Mouse (Mus musculus) brain, embryonic 14.5 days (tissue): Measurements from ENCODE around the gene Pafah1b3. TPM values are rescaled to one million over a fixed set of nuclear protein-coding genes. Genes with fewer than 3 reads are reported as not detected.

Experiments
- DNase-seq: peaks from one replicate; pipeline ENCODE4 v3.0.0-alpha.2; 2011; ENCODE audit warnings: low read depth
- CTCF ChIP-seq: fragments of 200-500 bp; IDR thresholded peaks from 2 replicates; pipeline ENCODE4 v1.5.1; 2012; ENCODE audit warnings: inconsistent platforms, mild to moderate bottlenecking, moderate library complexity, borderline replicate concordance; ENCODE audit not compliant: insufficient read depth, insufficient read length; ENCODE audit errors: extremely low read depth
- POLR2A ChIP-seq: fragments of 200-500 bp; IDR thresholded peaks from 2 replicates; pipeline ENCODE4 v1.6.1; 2012; ENCODE audit warnings: mild to moderate bottlenecking, inconsistent platforms, borderline replicate concordance; ENCODE audit not compliant: poor library complexity, insufficient read depth, insufficient read length, severe bottlenecking; ENCODE audit errors: extremely low read depth
- polyA plus RNA-seq: library from polyadenylated mRNA; depleted of rRNA; stranded (reverse); fragments of >200 nt; gene quantifications from 2 replicates; pipeline ENCODE4 v1.2.3, GENCODE M21; 2012; rRNA removed

Pafah1b3 gene
- polyA plus RNA-seq, 1 experiment = 640 TPM

DNA sequence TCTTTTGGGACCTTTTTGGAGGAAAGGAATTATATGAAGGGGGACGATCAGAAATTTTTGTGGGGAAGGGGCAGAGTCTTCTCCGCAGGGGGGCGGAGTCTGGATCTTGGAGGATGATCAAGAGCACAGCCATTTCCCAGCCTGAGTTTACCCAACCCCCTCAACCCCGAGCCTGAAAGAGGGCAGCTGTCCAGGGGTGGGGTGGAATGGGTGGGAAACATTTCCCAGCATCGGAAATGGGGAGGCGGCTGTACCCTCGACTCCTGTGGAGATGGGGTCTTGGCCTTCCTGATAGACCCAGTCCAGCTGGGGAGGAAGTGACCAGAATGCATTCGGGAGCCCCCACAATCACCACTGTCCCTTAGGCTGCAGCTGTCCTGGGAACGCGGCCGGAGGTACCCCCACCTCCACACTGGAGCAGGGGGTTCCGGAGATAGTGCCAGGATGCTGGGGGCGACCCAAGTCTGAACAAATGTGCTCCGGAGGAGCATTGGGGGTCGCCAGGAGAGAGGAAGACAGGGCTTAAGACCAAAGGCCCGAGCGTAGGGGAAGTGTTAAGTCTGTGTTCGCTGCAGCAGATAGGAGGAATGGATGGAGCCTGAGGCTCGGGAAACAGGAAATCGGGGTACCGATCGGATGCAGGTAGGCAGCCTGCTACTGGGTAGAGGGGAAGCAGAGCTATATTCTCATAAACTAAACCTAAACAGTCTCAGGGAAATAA, 46.6 kb downstream of the Pafah1b3 start:
- peak; percentile 73 for DNase-seq
- TF ChIP-seq POLR2A = no peak
- TF ChIP-seq CTCF = no peak

DNA sequence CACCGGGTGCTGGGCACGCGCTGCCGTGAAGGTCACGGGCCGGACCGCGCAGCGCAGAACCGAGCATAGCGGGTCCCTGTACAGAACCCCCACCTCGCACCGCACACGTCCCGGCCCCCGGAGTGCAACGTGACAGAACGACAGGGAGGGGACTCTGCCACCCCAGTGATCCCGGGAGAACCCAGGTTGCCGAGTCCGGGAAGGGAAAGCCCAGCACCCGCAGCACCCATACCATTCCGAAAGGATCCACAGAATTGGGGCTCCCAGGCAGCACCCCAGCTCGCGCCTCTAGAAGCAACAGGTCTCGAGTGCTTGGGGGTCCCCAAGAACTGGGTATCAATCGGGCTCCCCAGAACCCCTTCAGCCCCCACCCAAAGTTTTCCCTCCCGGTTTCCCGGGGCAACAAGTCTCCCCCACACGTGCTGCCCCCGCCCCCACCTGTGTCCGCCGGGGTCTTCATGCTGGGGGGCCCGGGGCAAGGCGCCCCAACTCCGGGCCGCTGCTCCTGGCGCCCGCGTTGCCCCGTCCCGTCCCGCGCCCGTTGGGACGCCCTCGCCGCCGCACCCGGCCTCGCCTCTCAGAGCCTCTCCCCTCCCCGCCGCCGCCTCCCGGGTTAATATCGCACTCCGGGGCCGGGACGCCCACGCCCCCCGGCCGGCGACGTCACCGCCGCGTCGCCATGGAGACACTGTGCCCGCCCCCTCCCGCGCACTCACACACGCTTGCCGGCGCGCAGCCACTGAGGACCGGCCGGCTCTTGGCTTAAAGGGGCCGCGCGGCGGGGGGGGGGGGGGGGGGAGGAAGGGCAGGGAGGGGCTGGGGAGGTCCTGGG, 47.4 kb downstream of the Pafah1b3 start, which contains the start of gene Erf:
Gene Erf (minus strand): TSS at position 621 of the 832 bp plus-strand sequence.
- DNase-seq = peak; percentile 95
- peak; percentile 77; the same call in 1 of the 2 replicates for TF ChIP-seq POLR2A
- no peak for TF ChIP-seq CTCF

DNA sequence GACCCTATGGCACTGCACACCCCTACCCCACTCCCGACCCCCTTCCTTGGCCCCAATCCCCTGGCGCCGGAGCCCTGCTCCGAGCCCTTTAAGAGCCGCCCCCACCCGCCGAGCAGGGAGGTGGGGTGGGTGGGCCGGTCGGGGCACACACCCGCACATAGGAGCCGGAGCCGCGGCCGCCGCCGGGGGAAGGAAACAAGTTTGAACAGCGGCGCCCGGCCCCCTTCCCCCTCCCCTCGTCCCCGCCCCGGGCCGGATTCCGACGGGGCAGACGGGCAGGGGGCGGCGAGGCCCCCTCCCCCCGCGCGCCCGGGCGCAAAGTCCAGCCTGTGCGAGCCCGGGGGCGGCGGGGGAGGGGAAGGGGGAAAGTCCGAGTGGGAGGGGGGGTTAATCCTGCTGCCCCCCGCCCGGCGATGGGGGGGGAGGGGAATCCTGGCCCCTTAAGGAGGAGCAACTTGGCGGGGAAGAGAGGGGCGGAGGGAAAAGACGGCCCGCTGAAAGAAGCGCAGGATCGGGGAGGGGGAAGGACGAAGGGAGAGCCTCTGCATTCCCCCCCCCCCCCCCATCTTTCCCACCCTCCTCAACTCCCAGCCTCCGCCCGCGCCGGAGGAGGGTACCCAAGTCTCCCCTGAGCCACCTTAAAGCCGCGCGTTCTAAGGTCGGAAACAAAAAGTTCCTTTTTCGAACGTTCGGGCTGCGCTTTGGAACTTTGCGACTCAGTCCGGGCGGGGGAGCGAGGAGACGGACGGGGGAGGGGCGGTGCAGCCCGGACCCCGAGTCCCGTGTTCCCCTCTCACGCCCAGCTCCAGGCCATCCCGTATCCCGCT, 48.3 kb downstream of the Pafah1b3 start:
- DNase-seq = peak; percentile 89
- TF ChIP-seq CTCF (no peak), POLR2A (0 out of 2 replicates have a peak, but pooled peaks have one; percentile 4)

DNA sequence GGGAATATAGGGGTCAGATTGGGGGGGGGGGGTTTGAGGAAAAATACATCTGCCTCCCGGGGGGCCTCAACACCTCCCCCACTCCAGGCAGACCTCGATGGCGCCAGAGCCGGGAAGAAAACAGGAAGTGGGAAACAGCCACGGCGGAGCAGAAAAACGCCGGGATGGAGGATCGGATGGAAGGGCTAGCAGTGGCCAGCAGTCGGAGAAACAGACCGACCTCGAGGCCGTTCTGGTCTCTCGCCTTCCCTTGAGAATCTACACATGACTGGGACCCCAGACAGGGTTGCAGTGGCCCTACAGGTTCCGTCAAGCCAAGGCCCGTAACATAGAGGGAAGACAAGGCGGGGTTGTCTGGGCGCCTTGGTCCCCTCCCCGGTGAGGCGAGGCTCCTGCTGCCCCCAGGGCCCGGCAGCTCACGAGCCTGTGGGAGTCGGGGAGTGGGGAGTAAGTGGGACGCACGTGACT, 48.9 kb downstream of the Pafah1b3 start:
- TF ChIP-seq POLR2A (no peak), CTCF (no peak)
- no peak for DNase-seq

DNA sequence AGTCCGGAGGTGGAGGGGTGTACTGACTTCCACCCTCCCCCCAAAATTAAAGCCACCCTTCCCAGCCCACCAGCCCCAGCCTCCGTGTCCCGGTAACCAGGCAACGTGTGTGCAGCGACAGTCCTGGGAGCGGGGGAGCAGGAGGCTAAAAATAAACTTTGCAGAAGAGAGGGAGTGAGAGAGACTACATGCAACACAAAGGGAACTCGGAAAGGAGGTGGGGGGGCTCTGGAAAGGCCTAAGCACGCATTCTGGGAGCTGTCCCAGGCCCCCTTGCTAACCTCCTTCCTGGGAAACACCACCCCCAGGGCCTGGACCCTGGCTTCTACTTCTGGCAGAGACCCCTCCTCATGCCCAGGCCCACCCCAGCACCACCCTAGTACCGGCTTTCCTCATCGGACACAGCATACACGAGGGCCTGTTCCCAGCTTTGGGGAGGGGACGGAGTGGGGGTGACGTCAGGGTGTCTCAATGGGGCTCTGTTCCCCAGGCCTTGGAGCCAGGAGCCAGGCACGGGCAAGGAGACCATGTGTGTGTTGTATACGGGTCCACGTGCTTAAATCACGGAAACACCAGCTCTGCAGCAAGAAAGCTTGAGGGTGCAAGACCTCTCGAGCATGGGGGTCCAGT, 49.7 kb downstream of the Pafah1b3 start:
- DNase-seq = peak; percentile 88
- TF ChIP-seq CTCF (no peak), POLR2A (no peak)

DNA sequence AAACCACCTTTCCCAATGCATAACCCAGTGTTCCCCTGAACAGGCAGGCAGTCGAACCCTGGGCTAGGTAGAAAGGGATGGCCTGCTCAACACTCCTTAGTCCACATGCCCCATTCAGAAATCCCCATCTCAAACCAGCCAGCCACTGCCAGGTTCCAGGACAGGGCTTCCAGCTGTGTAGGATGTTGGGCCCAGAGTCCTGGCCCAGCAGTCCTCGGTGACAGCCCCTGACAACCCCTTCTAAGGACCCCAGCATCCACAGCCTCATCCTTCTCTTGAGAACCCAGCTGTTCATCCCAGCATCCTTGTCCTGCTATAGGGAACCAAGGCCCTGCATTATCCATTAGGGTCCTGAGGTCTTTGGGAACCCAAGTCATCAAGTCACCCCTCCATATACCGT, 50.3 kb downstream of the Pafah1b3 start:
- DNase-seq = no peak
- TF ChIP-seq CTCF (no peak), POLR2A (no peak)

DNA sequence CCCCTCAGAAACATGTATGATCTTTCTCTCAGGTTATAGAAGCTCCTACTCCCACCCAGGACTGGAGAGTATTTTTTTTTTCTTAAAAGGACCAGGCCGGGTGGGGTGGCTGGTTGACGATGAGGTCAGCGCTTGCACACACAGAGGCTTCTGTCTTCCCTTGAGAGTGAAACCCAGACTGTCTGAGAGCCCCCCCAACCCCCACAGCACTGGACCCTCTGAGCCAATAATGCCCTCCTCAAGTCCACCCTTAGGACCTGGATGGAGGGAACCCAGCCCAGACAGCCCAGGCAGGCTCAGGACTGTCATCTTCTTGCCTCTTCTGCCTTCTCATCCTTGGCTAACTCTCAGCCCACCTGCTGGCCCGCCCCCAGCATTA, 51.0 kb downstream of the Pafah1b3 start:
- peak; percentile 84 for DNase-seq
- TF ChIP-seq POLR2A (no peak), CTCF (no peak)

DNA sequence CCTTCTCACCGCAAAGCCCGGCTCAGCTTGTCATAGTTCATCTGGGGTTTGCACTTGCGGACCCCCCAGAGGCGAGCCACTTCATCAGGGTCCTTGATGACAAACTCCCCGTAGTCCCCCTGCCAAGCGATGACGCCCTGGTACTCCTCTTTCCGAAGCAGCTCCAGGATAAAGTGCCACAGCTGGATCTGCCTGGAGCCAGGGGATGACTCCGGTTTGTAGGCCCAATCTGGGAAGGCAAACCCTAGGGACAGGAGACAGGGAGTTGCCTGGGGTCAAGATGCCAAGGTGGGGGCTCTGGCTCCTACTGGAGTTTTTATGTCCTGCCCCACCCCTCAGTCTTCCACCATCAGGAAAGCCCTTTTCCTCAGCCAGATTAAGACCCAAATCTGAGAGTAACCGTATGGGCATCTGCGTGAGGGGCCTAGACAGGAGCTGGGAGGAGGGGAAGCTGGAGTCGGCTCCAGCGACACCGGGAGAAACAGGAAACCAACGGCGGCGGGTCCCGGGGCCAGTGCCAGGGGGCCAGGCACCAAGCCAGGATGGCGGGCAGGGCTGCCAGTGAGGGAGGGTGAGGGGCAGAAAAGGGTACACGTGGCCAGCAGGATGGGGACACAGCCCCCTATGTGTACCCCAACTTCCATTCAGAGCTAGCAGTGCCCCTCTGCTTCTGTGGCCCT, 51.6 kb downstream of the Pafah1b3 start:
- DNase-seq = peak; percentile 77
- TF ChIP-seq CTCF (no peak), POLR2A (no peak)

Other genes with a start within 250 kb of the Pafah1b3 start
- 155 and 186 TPM in 2 replicates for gene Grik5, start 225.6 kb downstream of the Pafah1b3 start, polyA plus RNA-seq
- 45.4 and 46.2 TPM in 2 replicates for gene Zfp574, start 225.4 kb downstream of the Pafah1b3 start, polyA plus RNA-seq
- gene Pou2f2, start 118.3 kb downstream of the Pafah1b3 start, polyA plus RNA-seq = 44.6 and 57.5 TPM in 2 replicates
- gene Dedd2, start 77.4 kb downstream of the Pafah1b3 start, polyA plus RNA-seq = 19.1 and 19.7 TPM in 2 replicates
- 9.0 and 10.0 TPM in 2 replicates for gene Zfp526, start 76.6 kb downstream of the Pafah1b3 start, polyA plus RNA-seq
- gene Gsk3a, start 60.1 kb downstream of the Pafah1b3 start, polyA plus RNA-seq = 224 and 265 TPM in 2 replicates
- 20.2 and 28.4 TPM in 2 replicates for gene Erf, start 47.2 kb downstream of the Pafah1b3 start, polyA plus RNA-seq
- 107 and 149 TPM in 2 replicates for gene Cic, start 30.3 kb downstream of the Pafah1b3 start, polyA plus RNA-seq
- 2.8 and 2.9 TPM in 2 replicates for gene Prr19, start 3.4 kb upstream of the Pafah1b3 start, polyA plus RNA-seq
- gene Tmem145, start 8.1 kb upstream of the Pafah1b3 start, polyA plus RNA-seq = 163 and 167 TPM in 2 replicates
- gene Megf8, start 19.2 kb upstream of the Pafah1b3 start, polyA plus RNA-seq = 53.0 and 60.7 TPM in 2 replicates
- 1.2 TPM in 1 of 2 replicates, not detected in the other for gene Cnfn, start 71.7 kb upstream of the Pafah1b3 start, polyA plus RNA-seq
- gene Lipe, start 100.7 kb upstream of the Pafah1b3 start, polyA plus RNA-seq = 12.0 and 13.0 TPM in 2 replicates
- gene Cxcl17, start 114.9 kb upstream of the Pafah1b3 start, polyA plus RNA-seq = not detected in 2 replicates
- 0.87 and 1.1 TPM in 2 replicates for gene Ceacam1, start 179.6 kb upstream of the Pafah1b3 start, polyA plus RNA-seq
- gene Ceacam2, start 241.9 kb upstream of the Pafah1b3 start, polyA plus RNA-seq = not detected in 2 replicates